Comparison of ENCODE assay signal across 10 mouse cellular contexts in the genomic region with DNA sequence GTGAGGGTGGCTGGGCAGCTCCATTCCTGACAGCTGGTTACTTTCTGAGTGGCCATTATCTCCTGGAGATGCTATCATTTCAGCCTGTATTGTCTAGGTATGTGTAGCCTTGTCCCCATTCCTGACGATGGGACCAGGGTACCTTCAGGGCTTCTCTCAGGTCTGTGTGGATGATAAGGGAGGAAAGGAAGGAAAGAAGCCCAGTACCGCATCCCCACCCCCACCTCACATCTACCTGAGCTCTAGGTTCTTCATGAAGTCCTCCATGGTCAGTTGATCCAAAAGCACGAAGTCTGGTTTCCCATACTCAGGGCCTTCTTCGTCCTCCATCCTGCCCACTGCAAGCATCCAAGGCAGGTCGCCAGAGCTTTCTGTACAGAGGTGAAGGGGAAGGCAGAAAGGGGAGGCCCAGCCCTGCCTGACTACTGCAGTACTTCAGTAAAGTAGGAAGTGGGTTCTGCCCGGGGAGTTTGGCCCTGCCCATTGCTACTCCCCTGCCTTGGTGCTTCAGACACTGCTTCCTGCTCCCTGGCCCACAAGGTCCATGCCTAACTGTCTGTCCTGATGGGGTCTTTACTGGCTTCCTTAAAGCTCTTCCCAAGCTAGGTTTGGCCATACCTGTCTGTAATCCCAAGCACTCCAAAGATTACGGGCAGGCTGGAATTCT. TPM values are rescaled to one million over a fixed set of nuclear protein-coding genes. Genes with fewer than 3 reads are reported as not detected.
A peak's percentile ranks its signal among the peaks of the same experiment; 100 is the strongest.
DNase-seq lines count a peak whose midpoint lies in the region; ATAC-seq and TF ChIP-seq lines count a peak whose summit lies in the region.
"Had no signal": no experiment of that assay in that cellular context is flagged by ENCODE, and none has a peak within 500 bp of the region (broad histone marks: within the 10 kb centered on the region; RNA-seq: fewer than 3 reads in every experiment).

Gene Myo1g (minus strand): TSS at position 459 of the 667 bp plus-strand sequence.

- H3K27ac ChIP-seq in forebrain, embryonic 15.5 days (replicated peaks): no peak within 1 kb of the TSS
- H3K27ac ChIP-seq: limb, embryonic 15.5 days had no signal

- H3K4me3 ChIP-seq in E14TG2a.4 (replicated peaks; ENCODE audit: low read length): peak within 1 kb of the TSS; percentile 41; the same call in 1 of the 2 replicates
- peak within 1 kb of the TSS; percentile 62 for H3K4me3 ChIP-seq in lung, adult 2 months (replicated peaks; ENCODE audit: extremely low read depth, low read depth, low read length)
- no peak within 1 kb of the TSS for H3K4me3 ChIP-seq in forebrain, embryonic 15.5 days
- H3K4me3 ChIP-seq: limb, embryonic 15.5 days had no signal

- DNase-seq in c-Kit-positive CD71-negative TER-119-negative erythroid progenitor cells, embryonic 14.5 days (ENCODE audit: low read depth): peak; percentile 49
- DNase-seq in lung, adult 2 months: no peak
- DNase-seq in spleen, postnatal 14 days (ENCODE audit: low spot score in 2 of 2): peak; percentile 52 to 56
- DNase-seq in ovary, postnatal 36 days (ENCODE audit: low spot score): no peak
- no peak for DNase-seq in right cerebral cortex, postnatal 14 days
- DNase-seq in urinary bladder, postnatal 25 days (ENCODE audit: low spot score): no peak
- DNase-seq: cerebellum, adult 11 months had no signal

- H3K9me3 ChIP-seq in E14TG2a.4 (ENCODE audit: low read length): no peaks in the 10 kb centered on the region
- no peaks in the 10 kb centered on the region for H3K9me3 ChIP-seq in forebrain, embryonic 15.5 days
- H3K9me3 ChIP-seq: limb, embryonic 15.5 days had no signal

- no peak within 1 kb of the TSS for H3K9ac ChIP-seq in forebrain, embryonic 15.5 days (replicated peaks)
- H3K9ac ChIP-seq: limb, embryonic 15.5 days had no signal

- no peak for TF ChIP-seq CTCF in E14TG2a.4 (conservative IDR thresholded peaks at IDR 0.05; ENCODE audit: low read length)
- TF ChIP-seq CTCF in lung, adult 2 months (IDR thresholded peaks at IDR 0.05; ENCODE audit: insufficient read depth, low read length): no peak

- no peaks in the 10 kb centered on the region for H3K27me3 ChIP-seq in E14TG2a.4 (ENCODE audit: insufficient read depth, low read length)
- no peaks in the 10 kb centered on the region for H3K27me3 ChIP-seq in forebrain, embryonic 15.5 days
- H3K27me3 ChIP-seq: limb, embryonic 15.5 days had no signal

- H3K4me2 ChIP-seq in forebrain, embryonic 15.5 days (replicated peaks): no peak within 1 kb of the TSS
- H3K4me2 ChIP-seq: limb, embryonic 15.5 days had no signal

- peaks cover 40% of the 10 kb centered on the region for H3K36me3 ChIP-seq in E14TG2a.4 (ENCODE audit: insufficient read depth, low read length)
- peaks cover 17% of the 10 kb centered on the region for H3K36me3 ChIP-seq in forebrain, embryonic 15.5 days

- no peak for ATAC-seq in forebrain, embryonic 15.5 days (replicated peaks)

- peaks cover 54% of the 10 kb centered on the region for H3K4me1 ChIP-seq in E14TG2a.4 (replicated peaks; ENCODE audit: low read depth, low read length)
- no peaks in the 10 kb centered on the region for H3K4me1 ChIP-seq in lung, adult 2 months (ENCODE audit: control insufficient read depth, insufficient read depth, low read length)
- no peaks in the 10 kb centered on the region for H3K4me1 ChIP-seq in forebrain, embryonic 15.5 days
- H3K4me1 ChIP-seq: limb, embryonic 15.5 days had no signal

- 56% methylated on average over 7 of the region's 7 CpGs for WGBS in lung, adult 2 months
- 79% methylated on average over 7 of the region's 7 CpGs for WGBS in forebrain, embryonic 15.5 days

- TF ChIP-seq POLR2A in lung, adult 2 months (IDR thresholded peaks at IDR 0.05; ENCODE audit: borderline replicate concordance, extremely low read depth, low read depth, low read length): peak; percentile 56; the same call in 1 of the 2 replicates

RNA-seq across cellular contexts. Expression of gene Myo1g, which starts in this region (rescaled TPM):
- 37.1 and 52.3 TPM in 2 replicates for polyA plus RNA-seq in lung, adult 2 months (2012; rRNA removed)
- polyA plus RNA-seq in forebrain, embryonic 15.5 days (2015; fragmentation: Nextera tagmentation; extraction: Ambion mirVana): 0.34 and 0.41 TPM in 2 replicates

Comparison
In these comparisons a context has a peak if more than half of its experiments do, and no peak if none do; other contexts are left out.
1. RNA of gene Myo1g (polyA plus RNA-seq): 37.1 to 52.3 TPM in lung, adult 2 months; 0.34 to 0.41 TPM in forebrain, embryonic 15.5 days; every median in the first group is over 10 times any median in the second.
2. DNase-seq: peak in c-Kit-positive CD71-negative TER-119-negative erythroid progenitor cells, embryonic 14.5 days (single experiment) and spleen, postnatal 14 days (2 of 2); none in lung, adult 2 months (single experiment), ovary, postnatal 36 days (single experiment), right cerebral cortex, postnatal 14 days (single experiment) and urinary bladder, postnatal 25 days (single experiment).